Mouse (Mus musculus) adrenal gland (tissue): ENCODE measurements around the gene Cdc7.

Experiments used
- intact Hi-C: fragments of 180-260 bp; cut with DNase I; formaldehyde crosslinking; loops from one replicate; pipeline ENCODE4 v1.15.1; 2025

The Cdc7 gene

GRCm38 (mm10) chr5:107020366-107020765 lies 56.2 kb downstream of the Cdc7 start:
- intact Hi-C loops, result loop anchor here (5.0 kb wide), 1 partner anchor 52 kb away; no protein-coding TSS in a partner anchor

- intact Hi-C loops, result loop anchor here (5.0 kb wide), 1 partner anchor 51 kb away; no protein-coding TSS in a partner anchor
Observed at GRCm38 (mm10) chr5:107021291-107022063, 57.4 kb downstream of the Cdc7 start.

- intact Hi-C loops, result loop anchor here (5.0 kb wide), 1 partner anchor 50 kb away; no protein-coding TSS in a partner anchor
Observed at GRCm38 (mm10) chr5:107022064-107022428, 57.9 kb downstream of the Cdc7 start.

DNA sequence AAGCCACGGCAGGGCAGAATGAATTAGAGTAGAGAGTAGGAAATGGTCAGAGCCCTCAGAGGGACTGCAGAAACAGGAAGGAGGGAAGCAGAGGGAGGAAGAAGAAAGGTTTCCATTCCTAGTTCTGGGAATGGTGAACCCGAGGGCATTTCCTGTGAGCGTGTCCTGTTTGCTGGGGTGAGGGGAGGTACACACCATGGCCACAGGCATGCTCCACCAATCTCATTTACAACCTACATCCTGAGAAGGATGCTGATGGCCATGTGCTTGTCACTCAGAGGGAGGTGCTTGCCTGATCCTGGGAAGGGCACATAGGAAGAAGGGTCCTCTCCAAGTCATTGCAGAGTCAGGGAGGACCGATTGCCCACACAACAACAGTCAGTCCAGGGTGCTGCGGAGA lies 59.8 kb downstream of the Cdc7 start:
- intact Hi-C loops, result loop anchor here (5.0 kb wide), 1 partner anchor 48 kb away; no protein-coding TSS in a partner anchor

- intact Hi-C loops, result no loop called here
Observed at GRCm38 (mm10) chr5:107025371-107025770, 61.2 kb downstream of the Cdc7 start.

GRCm38 (mm10) chr5:107025809-107026208 lies 61.7 kb downstream of the Cdc7 start:
- intact Hi-C loops, result no loop called here

DNA sequence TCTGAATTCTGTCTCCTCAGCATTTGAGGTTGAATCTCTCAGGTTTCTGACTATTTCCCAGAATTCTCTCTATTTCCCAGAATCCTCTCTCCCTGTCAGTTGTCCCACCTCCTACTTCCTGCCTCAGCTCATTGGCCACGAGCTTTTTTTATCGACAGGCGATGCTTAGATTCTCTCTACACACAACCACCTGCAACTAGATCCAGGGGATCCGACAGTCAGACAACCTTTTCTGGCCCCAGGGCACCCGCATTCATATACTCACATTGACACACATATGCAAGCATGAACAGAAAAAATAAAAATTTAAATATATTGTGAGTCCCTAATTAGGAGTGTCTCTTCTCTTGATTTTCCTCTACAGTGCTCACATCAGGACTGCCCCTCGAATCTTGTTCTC lies 63.5 kb downstream of the Cdc7 start:
- intact Hi-C loops, result no loop called here

DNA sequence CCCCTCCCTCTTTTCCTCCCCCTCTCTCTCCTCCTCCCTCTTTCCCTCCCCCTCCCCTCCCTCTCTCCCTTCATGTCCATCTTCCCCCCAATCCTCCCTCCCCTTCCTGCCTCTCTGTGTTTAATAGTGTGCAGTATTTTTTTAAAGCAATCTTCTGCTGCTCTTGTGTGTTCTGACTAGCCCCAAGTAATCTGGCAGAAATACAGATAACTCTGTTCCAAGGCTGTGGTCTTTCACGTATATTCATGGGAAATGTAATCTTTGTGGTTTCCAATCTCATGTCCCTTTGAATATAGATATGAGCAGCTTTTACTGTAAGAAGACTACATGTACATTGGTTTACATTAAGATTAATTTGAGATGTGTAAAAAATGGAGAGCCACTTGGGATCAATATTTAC lies 64.4 kb downstream of the Cdc7 start:
- intact Hi-C loops, result no loop called here

DNA sequence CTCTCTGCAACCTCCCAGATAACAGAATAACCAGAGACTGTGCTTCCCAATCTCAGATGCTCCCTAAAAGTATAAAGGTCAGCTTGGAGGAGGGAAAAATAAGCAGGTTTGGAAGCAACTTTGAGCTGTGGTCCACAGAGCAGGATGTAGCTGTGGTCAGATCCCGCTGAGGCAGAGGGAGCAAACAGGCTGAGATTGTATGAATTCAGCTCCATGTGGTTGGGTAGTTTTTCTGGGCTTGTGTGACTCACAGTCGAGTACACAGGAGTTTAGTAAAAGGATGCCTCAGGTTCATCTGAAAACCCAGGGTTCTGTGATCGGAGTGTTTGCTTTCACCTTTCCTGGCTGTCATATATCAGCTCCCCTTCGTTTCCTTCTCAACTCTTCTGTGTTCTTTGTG lies 65.7 kb downstream of the Cdc7 start:
- intact Hi-C loops, result no loop called here

DNA sequence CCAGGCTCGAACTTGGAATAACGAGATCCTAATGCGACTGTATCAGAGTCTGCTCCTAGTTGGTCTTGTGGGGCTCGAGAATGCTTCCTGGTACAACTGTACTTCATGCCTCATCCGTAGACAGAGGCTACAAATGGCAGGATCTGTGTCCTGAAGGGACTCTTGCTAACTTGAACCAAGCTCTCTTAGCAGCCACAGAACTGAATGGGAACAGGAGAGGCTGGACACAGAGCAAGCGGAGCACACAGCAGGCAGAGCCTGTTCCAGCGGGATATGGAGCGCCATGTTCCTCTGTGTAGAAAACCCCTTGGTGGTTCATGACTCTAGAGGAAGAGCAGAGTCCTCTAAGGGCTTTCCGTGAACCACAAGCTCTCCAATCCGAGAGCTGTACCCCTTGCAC lies 66.7 kb downstream of the Cdc7 start:
- intact Hi-C loops, result no loop called here
